Mouse (Mus musculus): Measurements from ENCODE around the gene Gstp3. TPM values are rescaled to one million over a fixed set of nuclear protein-coding genes. Genes with fewer than 3 reads are reported as not detected.

Gene Gstp3
- polyA plus RNA-seq, 1 experiment, result 0.09 TPM

- Histone ChIP-seq H3ac (ENCODE audit: control insufficient read depth, insufficient read length, low read depth) (no peak overlapping the region), H3K27me3 (ENCODE audit: control insufficient read depth, insufficient read depth, insufficient read length) (no peaks in the 10 kb centered on the region), H3K36me3 (ENCODE audit: control insufficient read depth, insufficient read depth) (no peaks in the 10 kb centered on the region), H3K4me3 (ENCODE audit: insufficient read depth, poor library complexity, severe bottlenecking) (no peak overlapping the region), H3K79me2 (ENCODE audit: control insufficient read depth, insufficient read depth) (no peaks in the 10 kb centered on the region), H3K79me3 (ENCODE audit: low read depth) (no peaks in the 10 kb centered on the region)
- TF ChIP-seq MYOG (IDR thresholded peaks at IDR 0.05; ENCODE audit: control insufficient read depth, extremely low read depth, insufficient read length) (no peak), MYOD1 (IDR thresholded peaks at IDR 0.05; ENCODE audit: control insufficient read depth, insufficient read length, low read depth) (no peak), CEBPB (IDR thresholded peaks at IDR 0.05; ENCODE audit: low read depth) (no peak), FOSL1 (IDR thresholded peaks at IDR 0.05; ENCODE audit: insufficient read depth, low read length, poor library complexity, severe bottlenecking) (no peak)
Observed at GRCm38 (mm10) chr19:4057962-4058361, 1.4 kb downstream of the Gstp3 start.

DNA sequence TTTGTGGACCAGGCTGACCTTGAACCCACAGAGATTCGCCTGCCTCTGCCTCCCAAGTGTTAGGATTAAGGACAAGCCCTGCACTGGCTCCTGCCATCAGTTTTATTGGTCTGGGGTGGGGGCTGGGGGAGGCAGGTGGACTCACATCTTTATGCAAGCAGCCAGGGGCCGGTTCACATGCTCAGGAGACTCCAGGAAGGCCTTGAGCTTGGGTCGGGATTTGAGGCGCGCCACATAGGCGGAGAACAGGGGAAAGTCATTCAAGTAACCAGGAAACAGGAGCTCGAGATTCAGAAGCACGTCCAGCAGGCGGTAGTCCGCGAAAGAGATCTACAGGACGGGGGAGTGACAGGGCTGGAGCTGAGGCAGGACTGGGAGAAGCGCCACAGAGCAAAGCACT is 2.0 kb downstream of the Gstp3 start:
- H3K79me2 ChIP-seq (ENCODE audit: control insufficient read depth, insufficient read depth), result no peaks in the 10 kb centered on the region
- H3K36me3 ChIP-seq (ENCODE audit: control insufficient read depth, insufficient read depth), result no peaks in the 10 kb centered on the region
- no peak overlapping the region for H3K4me3 ChIP-seq (ENCODE audit: insufficient read depth, poor library complexity, severe bottlenecking)
- no peaks in the 10 kb centered on the region for H3K27me3 ChIP-seq (ENCODE audit: control insufficient read depth, insufficient read depth, insufficient read length)
- TF ChIP-seq USF1 (IDR thresholded peaks at IDR 0.05; ENCODE audit: low read depth) (no peak), FOSL1 (IDR thresholded peaks at IDR 0.05; ENCODE audit: insufficient read depth, low read length, poor library complexity, severe bottlenecking) (no peak), MAX (IDR thresholded peaks at IDR 0.05) (no peak), CEBPB (IDR thresholded peaks at IDR 0.05; ENCODE audit: low read depth) (no peak), MYOG (IDR thresholded peaks at IDR 0.05; ENCODE audit: control insufficient read depth, extremely low read depth, insufficient read length) (no peak), CTCF (IDR thresholded peaks at IDR 0.05; ENCODE audit: control insufficient read depth, insufficient read depth, insufficient read length) (no peak)
- H3ac ChIP-seq (ENCODE audit: control insufficient read depth, insufficient read length, low read depth), result no peak overlapping the region
- H3K79me3 ChIP-seq (ENCODE audit: low read depth), result no peaks in the 10 kb centered on the region

- H3K79me2 ChIP-seq (ENCODE audit: control insufficient read depth, insufficient read depth), result no peaks in the 10 kb centered on the region
- no peak overlapping the region for H3K4me3 ChIP-seq (ENCODE audit: insufficient read depth, poor library complexity, severe bottlenecking)
- H3ac ChIP-seq (ENCODE audit: control insufficient read depth, insufficient read length, low read depth), result no peak overlapping the region
- TF ChIP-seq CEBPB (IDR thresholded peaks at IDR 0.05; ENCODE audit: low read depth) (no peak), USF1 (IDR thresholded peaks at IDR 0.05; ENCODE audit: low read depth) (no peak), FOSL1 (IDR thresholded peaks at IDR 0.05; ENCODE audit: insufficient read depth, low read length, poor library complexity, severe bottlenecking) (no peak), MAX (IDR thresholded peaks at IDR 0.05) (no peak), MYOG (IDR thresholded peaks at IDR 0.05; ENCODE audit: control insufficient read depth, extremely low read depth, insufficient read length) (no peak), CTCF (IDR thresholded peaks at IDR 0.05; ENCODE audit: control insufficient read depth, insufficient read depth, insufficient read length) (no peak), MYOD1 (IDR thresholded peaks at IDR 0.05; ENCODE audit: control insufficient read depth, insufficient read length, low read depth) (no peak)
- H3K36me3 ChIP-seq (ENCODE audit: control insufficient read depth, insufficient read depth), result no peaks in the 10 kb centered on the region
- no peaks in the 10 kb centered on the region for H3K79me3 ChIP-seq (ENCODE audit: low read depth)
- H3K27me3 ChIP-seq (ENCODE audit: control insufficient read depth, insufficient read depth, insufficient read length), result no peaks in the 10 kb centered on the region
Observed at GRCm38 (mm10) chr19:4056727-4057126, 2.6 kb downstream of the Gstp3 start.

GRCm38 (mm10) chr19:4055947-4056693 is 3.2 kb downstream of the Gstp3 start:
- Histone ChIP-seq H3ac (ENCODE audit: control insufficient read depth, insufficient read length, low read depth) (no peak overlapping the region), H3K79me3 (ENCODE audit: low read depth) (no peaks in the 10 kb centered on the region), H3K4me3 (ENCODE audit: insufficient read depth, poor library complexity, severe bottlenecking) (no peak overlapping the region), H3K79me2 (ENCODE audit: control insufficient read depth, insufficient read depth) (no peaks in the 10 kb centered on the region), H3K27me3 (ENCODE audit: control insufficient read depth, insufficient read depth, insufficient read length) (no peaks in the 10 kb centered on the region), H3K36me3 (ENCODE audit: control insufficient read depth, insufficient read depth) (no peaks in the 10 kb centered on the region)
- TF ChIP-seq USF1 (IDR thresholded peaks at IDR 0.05; ENCODE audit: low read depth) (no peak), MAX (IDR thresholded peaks at IDR 0.05) (no peak), CEBPB (IDR thresholded peaks at IDR 0.05; ENCODE audit: low read depth) (no peak), MYOG (IDR thresholded peaks at IDR 0.05; ENCODE audit: control insufficient read depth, extremely low read depth, insufficient read length) (no peak), CTCF (IDR thresholded peaks at IDR 0.05; ENCODE audit: control insufficient read depth, insufficient read depth, insufficient read length) (no peak), FOSL1 (IDR thresholded peaks at IDR 0.05; ENCODE audit: insufficient read depth, low read length, poor library complexity, severe bottlenecking) (no peak), MYOD1 (IDR thresholded peaks at IDR 0.05; ENCODE audit: control insufficient read depth, insufficient read length, low read depth) (no peak)

GRCm38 (mm10) chr19:4055216-4055946 is 4.0 kb downstream of the Gstp3 start:
- TF ChIP-seq MYOG (IDR thresholded peaks at IDR 0.05; ENCODE audit: control insufficient read depth, extremely low read depth, insufficient read length), result no peak
- Histone ChIP-seq H3K79me2 (ENCODE audit: control insufficient read depth, insufficient read depth) (no peaks in the 10 kb centered on the region), H3K4me3 (ENCODE audit: insufficient read depth, poor library complexity, severe bottlenecking) (no peak overlapping the region), H3ac (ENCODE audit: control insufficient read depth, insufficient read length, low read depth) (no peak overlapping the region), H3K27me3 (ENCODE audit: control insufficient read depth, insufficient read depth, insufficient read length) (no peaks in the 10 kb centered on the region), H3K36me3 (ENCODE audit: control insufficient read depth, insufficient read depth) (no peaks in the 10 kb centered on the region), H3K79me3 (ENCODE audit: low read depth) (no peaks in the 10 kb centered on the region)

GRCm38 (mm10) chr19:4054613-4055012 is 4.8 kb downstream of the Gstp3 start:
- H3K79me3 ChIP-seq (ENCODE audit: low read depth), result no peaks in the 10 kb centered on the region
- no peaks in the 10 kb centered on the region for H3K36me3 ChIP-seq (ENCODE audit: control insufficient read depth, insufficient read depth)
- no peak for TF ChIP-seq USF1 (IDR thresholded peaks at IDR 0.05; ENCODE audit: low read depth)
- no peak for TF ChIP-seq CEBPB (IDR thresholded peaks at IDR 0.05; ENCODE audit: low read depth)
- TF ChIP-seq FOSL1 (IDR thresholded peaks at IDR 0.05; ENCODE audit: insufficient read depth, low read length, poor library complexity, severe bottlenecking), result no peak
- no peak overlapping the region for H3ac ChIP-seq (ENCODE audit: control insufficient read depth, insufficient read length, low read depth)
- H3K79me2 ChIP-seq (ENCODE audit: control insufficient read depth, insufficient read depth), result no peaks in the 10 kb centered on the region
- no peaks in the 10 kb centered on the region for H3K27me3 ChIP-seq (ENCODE audit: control insufficient read depth, insufficient read depth, insufficient read length)
- H3K4me3 ChIP-seq (ENCODE audit: insufficient read depth, poor library complexity, severe bottlenecking), result no peak overlapping the region

All from C2C12 (cell line).